Mouse (Mus musculus) liver, postnatal 0 days (tissue): ENCODE data around the gene Bbx. TPM values are rescaled to one million over a fixed set of nuclear protein-coding genes. Genes with fewer than 3 reads are reported as not detected.

Experiments used
- ATAC-seq: fragments of 200-750 bp; cut with Nextera tagmentation; 2 replicates; pipeline ENCODE4 v1.8.0; 2017; ENCODE audit warnings: mild to moderate bottlenecking, moderate library complexity
- DNase-seq: peaks from one replicate; pipeline ENCODE4 v3.0.0-alpha.2; 2016
- H3K27ac ChIP-seq: fragments of 300-500 bp; sonication (generic); 2 replicates; pipeline ENCODE4 v1.5.1; 2014; ENCODE audit warnings: antibody characterized with exemption, moderate library complexity, mild to moderate bottlenecking, low read depth
- H3K27me3 ChIP-seq: fragments of 300-500 bp; sonication (generic); 2 replicates; pipeline ENCODE4 v1.6.1; 2014; ENCODE audit warnings: low read length, control low read depth, mixed read lengths; ENCODE audit not compliant: insufficient read depth
- H3K36me3 ChIP-seq: fragments of 300-500 bp; sonication (generic); replicated peaks from 2 replicates; pipeline ENCODE4 v1.6.1; 2014; ENCODE audit warnings: mild to moderate bottlenecking, control low read depth, low read length, moderate library complexity, mixed read lengths; ENCODE audit not compliant: insufficient read depth
- H3K4me1 ChIP-seq: fragments of 300-500 bp; sonication (generic); 2 replicates; pipeline ENCODE4 v1.6.1; 2014; ENCODE audit warnings: antibody characterized with exemption, mild to moderate bottlenecking, control low read depth; ENCODE audit not compliant: insufficient read depth
- H3K4me2 ChIP-seq: fragments of 300-500 bp; sonication (generic); 2 replicates; pipeline ENCODE4 v1.6.1; 2014; ENCODE audit warnings: low read depth, mild to moderate bottlenecking, low read length, moderate library complexity, mixed read lengths
- H3K4me3 ChIP-seq: fragments of 300-500 bp; sonication (generic); 2 replicates; pipeline ENCODE4 v1.5.1; 2014; ENCODE audit warnings: low read depth, low read length
- H3K9ac ChIP-seq: fragments of 300-500 bp; sonication (generic); replicated peaks from 2 replicates; pipeline ENCODE4 v1.6.1; 2014; ENCODE audit warnings: mild to moderate bottlenecking, moderate library complexity
- H3K9me3 ChIP-seq: fragments of 300-500 bp; sonication (generic); 2 replicates; pipeline ENCODE4 v1.6.1; 2016; ENCODE audit warnings: mild to moderate bottlenecking, control low read depth, low read length, mixed read lengths
- CTCF ChIP-seq: sonication (generic); IDR thresholded peaks from 2 replicates; pipeline ENCODE4 v1.5.1; 2016; ENCODE audit warnings: antibody characterized with exemption, low read depth
- EP300 ChIP-seq: IDR thresholded peaks from 2 replicates; pipeline ENCODE4 v1.6.1; 2016; ENCODE audit warnings: antibody characterized with exemption, low read depth, mild to moderate bottlenecking
- WGBS: fragments of 180-500 bp; shearing (Covaris S2); extraction: QIAGEN DNeasy Blood & Tissue Kit; methylation state at CpG from one replicate; pipeline ENCODE4 v1.1.7; 2014; ENCODE audit not compliant: insufficient replicate concordance; 5-methylcytosine and 5-hydroxymethylcytosine counted together
- polyA plus RNA-seq: library from polyadenylated mRNA; unstranded; fragments of >200 nt; fragmentation: Nextera tagmentation; extraction: Ambion mirVana; gene quantifications from 2 replicates; pipeline ENCODE4 v1.2.1, GENCODE M21; 2015

Gene Bbx
- 6.5 and 7.9 TPM in 2 replicates for polyA plus RNA-seq

DNA sequence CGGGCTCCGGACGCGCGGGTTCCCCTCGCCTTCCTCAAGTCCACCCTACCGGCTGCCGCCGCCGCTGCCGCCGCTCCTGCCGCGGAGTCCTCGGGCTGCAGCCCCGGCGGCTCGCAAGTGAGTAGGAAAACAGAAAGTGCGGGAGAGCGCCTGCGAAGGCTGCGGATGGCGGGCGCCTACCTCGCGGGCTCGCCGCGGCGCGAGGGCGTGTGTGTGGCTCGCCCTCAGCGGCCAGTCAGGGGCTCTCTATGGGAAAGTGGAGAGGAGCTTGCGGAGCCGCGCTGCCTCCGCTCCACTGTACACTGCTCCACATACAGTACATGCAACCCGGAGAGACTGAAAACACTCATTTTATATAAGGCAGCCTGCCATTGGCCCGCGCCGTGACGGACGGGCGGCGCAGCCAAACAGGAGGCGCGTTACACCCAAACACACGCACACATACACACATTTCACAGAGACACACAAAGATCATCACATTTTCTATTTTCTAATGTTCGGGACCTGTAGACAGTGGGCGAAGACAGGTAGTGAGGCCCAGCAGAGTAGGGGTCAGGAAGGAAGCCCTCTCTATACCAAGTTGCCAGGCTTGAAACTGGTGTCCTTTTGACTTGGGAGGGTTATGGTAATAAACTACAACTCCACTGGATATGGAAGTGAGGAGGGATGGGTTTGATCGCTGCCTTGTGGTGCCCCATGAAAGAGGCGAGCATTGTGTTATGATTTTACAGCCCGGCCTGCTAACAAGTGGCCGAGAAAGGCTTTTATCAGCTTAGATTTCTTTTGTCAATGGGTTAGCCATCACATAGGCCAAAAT is at the start of gene Bbx:
Bbx (minus strand) TSS at position 329 of the 817 bp plus-strand sequence.
- Histone ChIP-seq H3K9me3 (no peaks in the 10 kb centered on the region), H3K4me3 (peak within 1 kb of the TSS; percentile 89), H3K27ac (peak within 1 kb of the TSS; percentile 91), H3K4me1 (peaks cover 6% of the 10 kb centered on the region; the same call in 1 of the 2 replicates), H3K9ac (peak within 1 kb of the TSS; percentile 91), H3K36me3 (no peaks in the 10 kb centered on the region), H3K27me3 (no peaks in the 10 kb centered on the region), H3K4me2 (peak within 1 kb of the TSS; percentile 100)
- under 1% methylated on average over 51 of the region's 55 CpGs for WGBS
- TF ChIP-seq EP300 = no peak
- no peak for TF ChIP-seq CTCF
- peak; percentile 93 for DNase-seq
- ATAC-seq = peak; percentile 93

DNA sequence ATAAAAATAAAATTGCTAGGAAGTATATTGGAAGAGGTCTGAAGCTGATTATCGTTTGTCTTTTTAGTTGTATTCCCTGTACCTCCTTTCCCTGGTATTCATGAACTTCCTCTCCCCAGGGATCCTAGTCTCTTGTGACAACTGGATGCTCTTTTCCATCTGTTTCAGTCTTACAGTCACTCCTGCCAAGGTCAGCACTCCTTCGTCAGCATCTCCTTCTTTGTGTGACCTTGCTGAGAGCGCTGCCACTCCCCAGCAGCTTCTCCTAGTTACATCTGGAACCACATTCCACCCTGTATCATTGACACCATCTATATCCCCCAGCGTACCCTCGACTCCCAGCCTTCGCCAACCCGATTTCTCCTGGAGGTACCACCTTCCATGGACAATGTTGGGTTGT is 49.7 kb upstream of the Bbx start:
- no peak for ATAC-seq
- peak overlapping the region; percentile 42; the same call in 1 of the 2 replicates for H3K4me2 ChIP-seq
- no peak overlapping the region for H3K27ac ChIP-seq
- no peak overlapping the region for H3K9ac ChIP-seq
- TF ChIP-seq CTCF (no peak), EP300 (no peak)
- DNase-seq = no peak
- H3K36me3 ChIP-seq = no peaks in the 10 kb centered on the region
- 55% methylated on average over 7 of the region's 7 CpGs for WGBS
- H3K9me3 ChIP-seq = no peaks in the 10 kb centered on the region
- no peaks in the 10 kb centered on the region for H3K4me1 ChIP-seq
- H3K4me3 ChIP-seq = no peak overlapping the region
- no peaks in the 10 kb centered on the region for H3K27me3 ChIP-seq

DNA sequence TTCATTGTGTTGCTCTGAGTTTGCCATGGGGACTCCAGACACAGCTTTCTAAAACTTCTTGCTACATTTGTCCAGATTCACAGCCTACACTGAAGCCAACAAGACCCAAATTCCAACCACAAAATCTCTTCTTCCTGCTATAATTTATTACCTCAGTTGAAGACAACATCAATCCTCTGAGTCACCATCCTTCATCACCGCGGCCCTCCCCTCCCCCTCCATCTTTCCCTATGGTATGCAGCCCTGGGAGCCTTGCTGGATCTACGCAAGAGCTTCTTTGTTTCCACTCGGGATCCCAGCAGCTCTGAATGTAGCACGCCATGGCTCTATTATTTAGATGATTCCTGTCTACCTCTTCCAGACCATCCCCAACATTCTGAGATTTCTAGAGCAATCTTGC is 49.2 kb upstream of the Bbx start:
- Histone ChIP-seq H3K27me3 (no peaks in the 10 kb centered on the region), H3K27ac (no peak overlapping the region), H3K9me3 (no peaks in the 10 kb centered on the region), H3K36me3 (no peaks in the 10 kb centered on the region), H3K4me2 (no peak overlapping the region), H3K4me1 (no peaks in the 10 kb centered on the region), H3K9ac (no peak overlapping the region), H3K4me3 (no peak overlapping the region)
- TF ChIP-seq CTCF (no peak), EP300 (no peak)
- ATAC-seq (no peak), DNase-seq (no peak)
- 53% methylated on average over 5 of the region's 5 CpGs for WGBS

- 88% methylated on average over 1 of the region's 1 CpGs for WGBS
- H3K4me3 ChIP-seq = no peak overlapping the region
- no peaks in the 10 kb centered on the region for H3K36me3 ChIP-seq
- no peak for ATAC-seq
- H3K9me3 ChIP-seq = no peaks in the 10 kb centered on the region
- no peaks in the 10 kb centered on the region for H3K4me1 ChIP-seq
- TF ChIP-seq EP300 (no peak), CTCF (no peak)
- DNase-seq = no peak
- no peak overlapping the region for H3K9ac ChIP-seq
- H3K27ac ChIP-seq = no peak overlapping the region
- no peak overlapping the region for H3K4me2 ChIP-seq
- H3K27me3 ChIP-seq = no peaks in the 10 kb centered on the region
Observed at GRCm38 (mm10) chr16:50478695-50479094, 46.5 kb upstream of the Bbx start.

DNA sequence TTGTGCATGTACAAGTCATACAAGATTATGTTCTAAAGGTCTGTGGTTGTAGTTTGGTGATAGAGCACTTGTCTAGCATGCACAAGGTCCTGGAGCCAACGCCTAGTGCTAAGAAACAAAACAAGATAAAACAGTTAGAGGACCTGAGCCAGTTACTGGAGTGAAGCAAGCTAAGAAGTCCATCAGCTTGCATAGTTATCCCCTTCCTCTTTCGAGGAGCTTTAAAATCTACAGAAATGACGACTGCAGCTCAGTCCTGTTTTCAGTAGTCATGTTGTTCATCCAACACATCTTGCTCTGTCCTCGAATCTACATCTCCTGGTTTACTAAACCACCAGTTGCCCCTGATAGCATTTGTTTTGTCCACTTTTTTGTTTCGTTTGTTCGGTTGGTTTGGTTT is 45.4 kb upstream of the Bbx start:
- Histone ChIP-seq H3K9ac (no peak overlapping the region), H3K4me1 (no peaks in the 10 kb centered on the region), H3K9me3 (no peaks in the 10 kb centered on the region), H3K36me3 (no peaks in the 10 kb centered on the region), H3K4me3 (no peak overlapping the region), H3K4me2 (no peak overlapping the region), H3K27me3 (no peaks in the 10 kb centered on the region), H3K27ac (no peak overlapping the region)
- ATAC-seq (no peak), DNase-seq (no peak)
- TF ChIP-seq EP300 (no peak), CTCF (no peak)
- 67% methylated on average over 6 of the region's 6 CpGs for WGBS

DNA sequence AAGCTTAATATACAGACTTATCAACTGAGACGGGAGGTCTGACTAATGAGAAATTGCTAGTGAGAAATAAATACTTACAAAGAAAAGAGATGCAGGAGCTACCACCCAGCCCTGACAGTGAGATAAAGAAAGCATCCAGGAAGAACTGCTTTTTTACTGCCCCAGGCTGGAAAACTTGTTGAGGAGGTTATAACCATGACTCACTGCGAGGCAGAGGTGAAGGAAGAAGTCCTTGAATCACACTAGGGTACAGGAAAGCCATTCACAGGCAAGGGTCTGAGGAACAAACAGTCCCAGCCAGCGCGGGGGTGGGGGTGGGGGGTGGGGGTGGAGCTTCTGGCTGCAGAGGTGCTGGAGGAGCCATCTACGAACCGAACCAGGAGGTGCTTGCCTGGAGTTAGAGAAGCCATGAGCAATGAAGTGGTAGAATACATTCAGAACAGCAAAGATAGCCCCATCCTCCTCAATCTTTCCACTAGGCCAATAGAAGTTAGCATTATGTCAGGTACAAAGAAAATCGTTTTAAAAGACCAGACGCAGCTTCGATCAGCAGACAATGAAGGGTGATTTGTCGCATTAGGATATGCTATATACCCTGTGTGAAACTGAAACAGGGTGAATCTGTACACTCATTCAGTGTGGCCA is 30.2 kb upstream of the Bbx start:
- 31% methylated on average over 10 of the region's 10 CpGs for WGBS
- no peak overlapping the region for H3K4me3 ChIP-seq
- no peaks in the 10 kb centered on the region for H3K9me3 ChIP-seq
- H3K27ac ChIP-seq = no peak overlapping the region
- H3K9ac ChIP-seq = no peak overlapping the region
- ATAC-seq (no peak), DNase-seq (no peak)
- H3K27me3 ChIP-seq = no peaks in the 10 kb centered on the region
- no peaks in the 10 kb centered on the region for H3K4me1 ChIP-seq
- no peaks in the 10 kb centered on the region for H3K36me3 ChIP-seq
- TF ChIP-seq EP300 (no peak), CTCF (no peak)
- H3K4me2 ChIP-seq = no peak overlapping the region
